Mouse (Mus musculus): ENCODE measurements at regions not wholly inside any gene's neighbourhood (a gene's known extent, or its start where the extent isn't known, plus 50 kb on each side); places are given as distances from the start of the nearest gene placed in this dataset.

DNA sequence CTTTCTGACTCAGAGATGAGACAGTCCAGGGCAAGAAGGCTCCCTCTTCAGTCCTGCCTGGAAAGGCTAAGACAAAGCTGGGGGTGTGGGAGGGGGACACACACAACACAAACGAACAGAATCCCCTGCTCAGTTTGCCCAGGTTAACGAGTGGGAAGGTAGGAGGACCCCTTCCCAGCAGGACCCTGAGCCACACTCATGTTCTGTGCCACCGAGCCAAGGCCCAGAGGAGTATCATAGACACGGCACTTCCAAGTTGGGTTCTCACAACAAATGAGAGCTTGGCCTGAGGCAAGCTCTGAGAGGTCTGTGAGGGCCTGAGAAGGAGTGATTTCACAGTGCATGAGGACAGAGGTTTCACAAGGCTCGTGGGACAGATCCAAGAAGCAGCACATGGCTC lies 72.7 kb upstream of the Dazl start:
- TF ChIP-seq CTCF (IDR thresholded peaks at IDR 0.05; ENCODE audit: control insufficient read depth, insufficient read depth, low read length) (no peak), POLR2A (IDR thresholded peaks at IDR 0.05; ENCODE audit: borderline replicate concordance, control insufficient read depth, low read depth, low read length) (no peak)

Data from bone marrow, adult 2 months (tissue).